Mouse (Mus musculus) ES-E14 (cell line): Measurements from ENCODE around the gene Rnf144a.

Source experiments
- CHD2 ChIP-seq: IDR thresholded peaks from 2 replicates; pipeline ENCODE4 v1.6.1; 2014; ENCODE audit warnings: mild to moderate bottlenecking, low read depth, low read length, inconsistent platforms
- HCFC1 ChIP-seq: IDR thresholded peaks from 2 replicates; pipeline ENCODE4 v1.6.1; 2012; ENCODE audit warnings: low read length, inconsistent platforms, borderline replicate concordance; ENCODE audit not compliant: insufficient read depth
- MAFK ChIP-seq: IDR thresholded peaks from 2 replicates; pipeline ENCODE4 v1.6.1; 2014; ENCODE audit warnings: mild to moderate bottlenecking, low read depth, low read length, inconsistent platforms; ENCODE audit not compliant: insufficient read depth
- ZC3H11A ChIP-seq: IDR thresholded peaks from 2 replicates; pipeline ENCODE4 v1.6.1; 2012; ENCODE audit warnings: low read depth, mild to moderate bottlenecking, inconsistent platforms, low read length, borderline replicate concordance
- ZNF384 ChIP-seq: IDR thresholded peaks from 2 replicates; pipeline ENCODE4 v1.6.1; 2012; ENCODE audit warnings: low read depth, low read length, inconsistent platforms

- no peak for TF ChIP-seq CHD2
- TF ChIP-seq HCFC1, result no peak
- TF ChIP-seq ZC3H11A, result no peak
- no peak for TF ChIP-seq ZNF384
- no peak for TF ChIP-seq MAFK
These were observed 34.4 kb upstream of the Rnf144a start for GRCm38 (mm10) chr12:26449483-26449882.
